Mouse (Mus musculus) liver, postnatal 0 days (tissue): ENCODE measurements around the gene Clic4.

Experiments used
- CTCF ChIP-seq: sonication (generic); IDR thresholded peaks from 2 replicates; pipeline ENCODE4 v1.5.1; 2016; ENCODE audit warnings: antibody characterized with exemption, low read depth
- EP300 ChIP-seq: IDR thresholded peaks from 2 replicates; pipeline ENCODE4 v1.6.1; 2016; ENCODE audit warnings: antibody characterized with exemption, low read depth, mild to moderate bottlenecking

GRCm38 (mm10) chr4:135269656-135270341 lies 2.8 kb downstream of the Clic4 start:
- TF ChIP-seq CTCF, result no peak
- no peak for TF ChIP-seq EP300
